Comparison of ENCODE assay signal across 8 mouse cellular contexts in the genomic region with DNA sequence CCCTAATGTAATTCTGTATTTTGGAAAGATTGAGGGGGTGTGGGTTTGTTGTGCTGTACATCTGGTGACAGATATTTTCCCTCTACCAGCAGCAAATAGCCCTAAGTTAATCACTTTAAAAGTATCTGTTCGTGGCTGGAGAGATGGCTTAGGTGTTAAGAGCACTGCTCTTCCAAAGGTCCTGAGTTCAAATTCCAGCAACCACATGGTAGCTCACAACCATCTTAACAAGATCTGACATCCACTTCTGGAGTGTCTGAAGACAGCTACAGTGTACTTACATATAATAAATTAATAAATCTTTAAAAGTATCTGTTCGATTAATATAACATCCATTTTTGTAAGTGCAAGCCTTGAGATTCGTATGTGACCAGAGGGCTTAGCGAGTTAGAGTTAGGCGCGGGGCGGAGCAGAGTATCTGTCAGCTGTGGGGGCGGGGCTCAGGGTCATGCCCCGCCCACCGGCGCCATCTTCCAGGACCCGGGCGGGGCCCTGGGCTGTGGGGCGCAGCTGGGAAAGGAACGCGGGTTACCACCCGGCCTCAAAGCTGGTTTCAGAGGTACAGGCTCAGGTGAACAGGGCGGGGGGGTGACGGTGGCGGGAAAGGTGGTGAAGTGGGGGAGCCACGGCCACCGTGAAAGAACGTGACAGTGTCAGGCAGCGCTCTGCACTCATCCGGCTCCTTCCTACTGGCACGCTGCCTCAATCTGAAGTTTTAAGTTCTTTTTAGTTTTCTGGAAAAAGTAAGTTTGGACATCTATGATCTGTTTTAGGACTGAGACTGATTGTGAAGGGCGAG. TPM values are rescaled to one million over a fixed set of nuclear protein-coding genes. Genes with fewer than 3 reads are reported as not detected.
DNase-seq lines count a peak whose midpoint lies in the region; ATAC-seq and TF ChIP-seq lines count a peak whose summit lies in the region.

A gene (plus strand): TSS at position 440 of the 799 bp plus-strand sequence.

- H3K4me1 ChIP-seq in G1E (ENCODE audit: insufficient read depth, low read depth, low read length): peaks cover 42% of the 10 kb centered on the region
- peaks cover 10% of the 10 kb centered on the region; the same call in 1 of the 2 replicates for H3K4me1 ChIP-seq in forebrain, postnatal 0 days (ENCODE audit: insufficient read depth)
- H3K4me1 ChIP-seq in lung, embryonic 15.5 days: peaks cover 19% of the 10 kb centered on the region

- 4% methylated on average over 27 of the region's 27 CpGs for WGBS in forebrain, postnatal 0 days
- WGBS in lung, embryonic 15.5 days: 2% methylated on average over 27 of the region's 27 CpGs

- peak within 1 kb of the TSS; percentile 89 for H3K4me3 ChIP-seq in G1E (ENCODE audit: low read depth, low read length)
- H3K4me3 ChIP-seq in forebrain, postnatal 0 days (ENCODE audit: low read depth, low read length): peak within 1 kb of the TSS; percentile 68
- H3K4me3 ChIP-seq in lung, embryonic 15.5 days: peak within 1 kb of the TSS; percentile 67

- peak within 1 kb of the TSS; percentile 77 for H3K4me2 ChIP-seq in forebrain, postnatal 0 days (ENCODE audit: low read depth)
- peak within 1 kb of the TSS; percentile 60 for H3K4me2 ChIP-seq in lung, embryonic 15.5 days

- peak within 1 kb of the TSS; percentile 55 for H3K9ac ChIP-seq in forebrain, postnatal 0 days
- H3K9ac ChIP-seq in lung, embryonic 15.5 days: peak within 1 kb of the TSS; percentile 72

- no peaks in the 10 kb centered on the region for H3K9me3 ChIP-seq in G1E (replicated peaks)
- H3K9me3 ChIP-seq in forebrain, postnatal 0 days (ENCODE audit: low read length): no peaks in the 10 kb centered on the region
- H3K9me3 ChIP-seq in lung, embryonic 15.5 days: no peaks in the 10 kb centered on the region

- H3K27me3 ChIP-seq in G1E (ENCODE audit: insufficient read depth, low read length): no peaks in the 10 kb centered on the region
- H3K27me3 ChIP-seq in forebrain, postnatal 0 days (ENCODE audit: insufficient read depth, low read length): no peaks in the 10 kb centered on the region
- H3K27me3 ChIP-seq in lung, embryonic 15.5 days: no peaks in the 10 kb centered on the region

- peak; percentile 81 for ATAC-seq in G1E (ENCODE audit: extremely low read depth, insufficient number of reproducible peaks, low FRiP score, poor library complexity, severe bottlenecking)
- peak; percentile 97 for ATAC-seq in forebrain, postnatal 0 days
- peak; percentile 98 for ATAC-seq in lung, embryonic 15.5 days (ENCODE audit: borderline replicate concordance, extremely low read depth, low FRiP score, low TSS enrichment)

- H3K27ac ChIP-seq in forebrain, postnatal 0 days (ENCODE audit: low read depth, low read length): no peak within 1 kb of the TSS; the same call in 1 of the 2 replicates
- peak within 1 kb of the TSS; percentile 78 for H3K27ac ChIP-seq in lung, embryonic 15.5 days

- peaks cover 66% of the 10 kb centered on the region for H3K36me3 ChIP-seq in G1E (replicated peaks)
- H3K36me3 ChIP-seq in forebrain, postnatal 0 days (ENCODE audit: insufficient read depth): peaks cover 33% of the 10 kb centered on the region
- H3K36me3 ChIP-seq in lung, embryonic 15.5 days: peaks cover 45% of the 10 kb centered on the region

- DNase-seq in G1E (ENCODE audit: low spot score): peak; percentile 70
- DNase-seq in cerebellum, adult 18-20 months: peak; percentile 78 to 86
- peak; percentile 87 for DNase-seq in forebrain, postnatal 0 days
- peak; percentile 90 for DNase-seq in heart, postnatal 4 days
- DNase-seq in layer of hippocampus, adult 8-10 months (ENCODE audit: low spot score in 2 of 2): peak in 1 of 2 experiments; percentile 65
- peak; percentile 55 for DNase-seq in ovary, adult 18-20 months (ENCODE audit: low spot score)
- DNase-seq in thymus, postnatal 0 days (ENCODE audit: low spot score): peak; percentile 91

- no peak for TF ChIP-seq CTCF in G1E (IDR thresholded peaks at IDR 0.05; ENCODE audit: low read depth, low read length)
- no peak for TF ChIP-seq CTCF in forebrain, postnatal 0 days (IDR thresholded peaks at IDR 0.05; ENCODE audit: low read depth)

RNA-seq across cellular contexts. Expression of the gene that starts here (rescaled TPM):
- total RNA-seq in G1E (2014; fragmentation: Nextera tagmentation) (29.7 and 30.8 TPM in 2 replicates), G1E (2017) (30.2 and 35.8 TPM in 2 replicates)
- 18.2 and 18.3 TPM in 2 replicates for polyA plus RNA-seq in G1E (2012)
- total RNA-seq in forebrain, postnatal 0 days (2014; rRNA removed): 58.2 and 61.2 TPM in 2 replicates
- 54.9 and 62.3 TPM in 2 replicates for polyA plus RNA-seq in forebrain, postnatal 0 days (2015; fragmentation: Nextera tagmentation; extraction: Ambion mirVana)
- total RNA-seq in heart, postnatal 4 days (2021): 10 to 100 TPM; 43.4 to 48.0 TPM
- total RNA-seq in layer of hippocampus, adult 8-10 months (2022): 10 to 100 TPM; 39.5 to 44.0 (median 43.6) TPM
- 58.3 and 62.8 TPM in 2 replicates for polyA plus RNA-seq in lung, embryonic 15.5 days (2015; fragmentation: Nextera tagmentation; extraction: Ambion mirVana)
- polyA plus RNA-seq in thymus, postnatal 0 days (2015; fragmentation: Nextera tagmentation; extraction: Ambion mirVana): 55.5 and 55.6 TPM in 2 replicates
